Mouse (Mus musculus): ENCODE measurements around the gene Dcaf8. TPM values are rescaled to one million over a fixed set of nuclear protein-coding genes. Genes with fewer than 3 reads are reported as not detected.
A peak's percentile ranks its signal among the peaks of the same experiment; 100 is the strongest.

Gene Dcaf8
- polyA plus RNA-seq, 1 experiment from 2014 or later = 48.3 TPM

GRCm38 (mm10) chr1:172217148-172217547 is 69.3 kb downstream of the Dcaf8 start:
- Histone ChIP-seq H3K27ac (ENCODE audit: low read depth) (peak overlapping the region; percentile 52; the same call in 1 of the 2 replicates), H3K4me1 (ENCODE audit: insufficient read depth) (peaks cover 6% of the 10 kb centered on the region), H3K36me3 (replicated peaks; ENCODE audit: insufficient read depth, low read length) (no peaks in the 10 kb centered on the region), H3K9me3 (ENCODE audit: low read length) (no peaks in the 10 kb centered on the region), H3K4me2 (ENCODE audit: low read depth, low read length) (peak overlapping the region; percentile 33), H3K4me3 (ENCODE audit: low read depth, low read length) (no peak overlapping the region), H3K9ac (replicated peaks) (0 out of 2 replicates have a peak overlapping the region, but pooled peaks have one; percentile 58), H3K27me3 (ENCODE audit: insufficient read depth, low read length) (no peaks in the 10 kb centered on the region)
- ATAC-seq = peak; percentile 87
- DNase-seq = peak; percentile 93
- TF ChIP-seq CTCF (IDR thresholded peaks at IDR 0.05; ENCODE audit: low read depth) = peak; percentile 98
- peak; percentile 55 for TF ChIP-seq EP300 (IDR thresholded peaks at IDR 0.05; ENCODE audit: low read depth)
- 3% methylated on average over 5 of the region's 5 CpGs for WGBS (ENCODE audit: insufficient replicate concordance)

- ATAC-seq = no peak
- H3K27ac ChIP-seq (ENCODE audit: low read depth) = no peak overlapping the region
- no peak overlapping the region for H3K4me3 ChIP-seq (ENCODE audit: low read depth, low read length)
- no peaks in the 10 kb centered on the region for H3K36me3 ChIP-seq (replicated peaks; ENCODE audit: insufficient read depth, low read length)
- H3K9me3 ChIP-seq (ENCODE audit: low read length) = no peaks in the 10 kb centered on the region
- H3K4me1 ChIP-seq (ENCODE audit: insufficient read depth) = peaks cover 4% of the 10 kb centered on the region
- TF ChIP-seq EP300 (IDR thresholded peaks at IDR 0.05; ENCODE audit: low read depth) = no peak
- no peak for TF ChIP-seq CTCF (IDR thresholded peaks at IDR 0.05; ENCODE audit: low read depth)
- no peaks in the 10 kb centered on the region for H3K27me3 ChIP-seq (ENCODE audit: insufficient read depth, low read length)
- 69% methylated on average over 15 of the region's 15 CpGs for WGBS (ENCODE audit: insufficient replicate concordance)
- no peak overlapping the region for H3K4me2 ChIP-seq (ENCODE audit: low read depth, low read length)
- DNase-seq = no peak
- no peak overlapping the region for H3K9ac ChIP-seq (replicated peaks)
Measured at GRCm38 (mm10) chr1:172218164-172218910, 70.5 kb downstream of the Dcaf8 start.

DNA sequence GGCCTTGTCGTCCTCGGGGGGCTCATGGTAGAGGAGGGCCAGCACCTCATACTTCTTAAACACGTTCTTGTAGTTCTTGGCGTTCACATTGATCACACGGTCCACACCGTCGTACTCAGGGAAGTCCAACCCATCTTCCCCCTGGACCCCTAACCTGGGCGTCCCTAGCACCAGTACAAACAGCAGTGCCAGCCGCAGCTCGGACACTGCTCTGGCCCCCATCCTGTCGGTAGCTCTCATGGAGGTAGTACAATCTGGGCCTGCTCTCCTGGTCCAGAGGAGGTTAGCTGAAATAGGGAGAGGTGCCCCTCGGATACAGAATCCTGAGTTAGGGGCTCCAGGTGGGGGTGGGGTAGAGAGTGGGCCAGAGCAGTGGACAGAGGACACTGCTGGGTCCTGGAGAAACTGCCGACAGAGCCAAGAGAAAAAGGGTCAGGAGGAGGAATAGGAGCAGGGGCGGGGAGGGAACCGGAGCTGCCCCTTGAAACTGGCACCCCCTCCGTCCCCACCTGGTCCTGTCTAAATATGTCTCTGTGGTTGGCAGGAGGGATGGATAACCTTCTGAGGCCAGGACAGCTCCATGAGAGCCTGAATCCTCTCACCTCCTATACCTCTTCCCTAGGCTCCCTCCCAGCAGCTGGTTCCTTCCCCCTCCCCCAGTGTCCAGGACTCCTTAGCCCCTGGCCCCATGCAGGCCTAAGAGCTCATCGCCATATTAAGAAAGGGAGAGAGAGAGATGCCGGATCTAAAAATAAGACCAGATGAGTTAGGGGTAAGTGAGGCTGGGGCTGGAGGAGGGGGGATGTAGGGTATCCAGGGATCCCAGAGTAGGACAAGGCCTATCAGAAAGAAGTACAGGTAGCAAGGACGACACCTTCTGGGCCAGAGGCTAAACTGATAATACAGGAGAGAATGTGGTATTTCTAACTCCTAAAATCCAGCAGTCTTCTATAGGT is 71.8 kb downstream of the Dcaf8 start, which contains the start of gene Casq1:
Casq1 (minus strand) TSS at position 418 of the 956 bp plus-strand sequence.
- no peaks in the 10 kb centered on the region for H3K36me3 ChIP-seq (replicated peaks; ENCODE audit: insufficient read depth, low read length)
- H3K27me3 ChIP-seq (ENCODE audit: insufficient read depth, low read length) = no peaks in the 10 kb centered on the region
- no peak within 1 kb of the TSS for H3K4me2 ChIP-seq (ENCODE audit: low read depth, low read length)
- 0 out of 2 replicates have a peak within 1 kb of the TSS, but pooled peaks have one; percentile 6 for H3K27ac ChIP-seq (ENCODE audit: low read depth)
- no peak for ATAC-seq
- TF ChIP-seq EP300 (IDR thresholded peaks at IDR 0.05; ENCODE audit: low read depth) = no peak
- no peak for TF ChIP-seq CTCF (IDR thresholded peaks at IDR 0.05; ENCODE audit: low read depth)
- no peak within 1 kb of the TSS for H3K9ac ChIP-seq (replicated peaks)
- no peak for DNase-seq
- H3K9me3 ChIP-seq (ENCODE audit: low read length) = no peaks in the 10 kb centered on the region
- 80% methylated on average over 19 of the region's 19 CpGs for WGBS (ENCODE audit: insufficient replicate concordance)
- no peak within 1 kb of the TSS for H3K4me3 ChIP-seq (ENCODE audit: low read depth, low read length)
- peaks cover 4% of the 10 kb centered on the region for H3K4me1 ChIP-seq (ENCODE audit: insufficient read depth)

DNA sequence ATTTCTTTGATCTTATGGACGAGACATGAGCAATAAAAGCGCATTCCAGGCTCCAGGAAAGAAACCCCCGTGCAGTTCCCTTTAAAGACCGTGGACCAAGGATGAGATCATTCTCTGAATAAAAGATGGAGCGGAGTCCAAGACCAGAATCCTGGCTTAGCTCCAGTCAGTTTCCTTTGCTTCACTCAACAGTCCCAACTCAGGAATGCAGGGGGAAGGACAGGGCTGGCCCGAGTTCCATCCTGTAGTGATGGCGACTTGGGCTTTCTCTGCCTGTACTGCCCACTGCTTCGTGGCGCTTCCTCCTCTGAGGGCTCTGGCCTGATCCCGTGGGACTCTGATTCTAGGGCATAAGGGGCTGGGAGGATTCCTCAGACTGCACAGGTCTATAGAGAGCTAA is 72.5 kb downstream of the Dcaf8 start:
- H3K4me3 ChIP-seq (ENCODE audit: low read depth, low read length) = no peak overlapping the region
- no peaks in the 10 kb centered on the region for H3K27me3 ChIP-seq (ENCODE audit: insufficient read depth, low read length)
- DNase-seq = no peak
- no peaks in the 10 kb centered on the region for H3K9me3 ChIP-seq (ENCODE audit: low read length)
- H3K4me2 ChIP-seq (ENCODE audit: low read depth, low read length) = no peak overlapping the region
- no peak for ATAC-seq
- H3K27ac ChIP-seq (ENCODE audit: low read depth) = 0 out of 2 replicates have a peak overlapping the region, but pooled peaks have one; percentile 6
- 58% methylated on average over 10 of the region's 10 CpGs for WGBS (ENCODE audit: insufficient replicate concordance)
- TF ChIP-seq EP300 (IDR thresholded peaks at IDR 0.05; ENCODE audit: low read depth) (no peak), CTCF (IDR thresholded peaks at IDR 0.05; ENCODE audit: low read depth) (no peak)
- peaks cover 4% of the 10 kb centered on the region for H3K4me1 ChIP-seq (ENCODE audit: insufficient read depth)
- H3K9ac ChIP-seq (replicated peaks) = no peak overlapping the region
- H3K36me3 ChIP-seq (replicated peaks; ENCODE audit: insufficient read depth, low read length) = no peaks in the 10 kb centered on the region

GRCm38 (mm10) chr1:172221297-172222063 is 73.6 kb downstream of the Dcaf8 start:
- ATAC-seq = no peak
- TF ChIP-seq EP300 (IDR thresholded peaks at IDR 0.05; ENCODE audit: low read depth) = no peak
- TF ChIP-seq CTCF (IDR thresholded peaks at IDR 0.05; ENCODE audit: low read depth) = no peak
- no peak for DNase-seq
- Histone ChIP-seq H3K27me3 (ENCODE audit: insufficient read depth, low read length) (no peaks in the 10 kb centered on the region), H3K36me3 (replicated peaks; ENCODE audit: insufficient read depth, low read length) (no peaks in the 10 kb centered on the region), H3K4me2 (ENCODE audit: low read depth, low read length) (no peak overlapping the region), H3K9me3 (ENCODE audit: low read length) (no peaks in the 10 kb centered on the region), H3K4me1 (ENCODE audit: insufficient read depth) (peaks cover 4% of the 10 kb centered on the region), H3K4me3 (ENCODE audit: low read depth, low read length) (no peak overlapping the region), H3K9ac (replicated peaks) (no peak overlapping the region), H3K27ac (ENCODE audit: low read depth) (no peak overlapping the region)
- WGBS (ENCODE audit: insufficient replicate concordance) = 72% methylated on average over 11 of the region's 11 CpGs

Data from liver, postnatal 0 days (tissue).